Mouse (Mus musculus) midbrain, embryonic 13.5 days (tissue): Measurements from ENCODE around the gene Pde9a. TPM values are rescaled to one million over a fixed set of nuclear protein-coding genes. Genes with fewer than 3 reads are reported as not detected.

ENCODE experiments used
- ATAC-seq: fragments of 200-750 bp; cut with Nextera tagmentation; 2 replicates; pipeline ENCODE4 v1.8.0; 2017; ENCODE audit warnings: mild to moderate bottlenecking, moderate TSS enrichment, moderate library complexity
- H3K27ac ChIP-seq: fragments of 300-500 bp; sonication (generic); 2 replicates; pipeline ENCODE4 v1.5.1; 2015; ENCODE audit warnings: inconsistent platforms, mild to moderate bottlenecking, moderate library complexity
- H3K27me3 ChIP-seq: fragments of 300-500 bp; sonication (generic); 2 replicates; pipeline ENCODE4 v1.6.1; 2015; ENCODE audit warnings: mild to moderate bottlenecking, inconsistent platforms
- H3K36me3 ChIP-seq: fragments of 300-500 bp; sonication (generic); 2 replicates; pipeline ENCODE4 v1.6.1; 2015; ENCODE audit warnings: mild to moderate bottlenecking, inconsistent platforms
- H3K4me1 ChIP-seq: fragments of 300-500 bp; sonication (generic); replicated peaks from 2 replicates; pipeline ENCODE4 v1.6.1; 2015; ENCODE audit warnings: inconsistent platforms
- H3K4me2 ChIP-seq: fragments of 300-500 bp; sonication (generic); replicated peaks from 2 replicates; pipeline ENCODE4 v1.6.1; 2015; ENCODE audit warnings: moderate library complexity, mild to moderate bottlenecking, inconsistent platforms
- H3K4me3 ChIP-seq: fragments of 300-500 bp; sonication (generic); replicated peaks from 2 replicates; pipeline ENCODE4 v1.5.1; 2015; ENCODE audit warnings: mild to moderate bottlenecking, inconsistent platforms
- H3K9ac ChIP-seq: fragments of 300-500 bp; sonication (generic); replicated peaks from 2 replicates; pipeline ENCODE4 v1.6.1; 2015; ENCODE audit warnings: mild to moderate bottlenecking, inconsistent platforms
- H3K9me3 ChIP-seq: fragments of 300-500 bp; sonication (generic); 2 replicates; pipeline ENCODE4 v1.6.1; 2016; ENCODE audit warnings: mild to moderate bottlenecking, inconsistent platforms
- WGBS: fragments of 180-500 bp; shearing (Covaris S2); methylation state at CpG from one replicate; pipeline ENCODE4 v1.1.7; 2015; 5-methylcytosine and 5-hydroxymethylcytosine counted together
- polyA plus RNA-seq: library from polyadenylated mRNA; unstranded; fragments of >200 nt; fragmentation: Nextera tagmentation; extraction: Ambion mirVana; gene quantifications from 2 replicates; pipeline ENCODE4 v1.2.1, GENCODE M21; 2015

Gene Pde9a
- polyA plus RNA-seq, 1 experiment from 2014 or later = 42.0 TPM

- H3K4me2 ChIP-seq = no peak overlapping the region
- WGBS = 73% methylated on average over 13 of the region's 13 CpGs
- no peaks in the 10 kb centered on the region for H3K9me3 ChIP-seq
- H3K27ac ChIP-seq = no peak overlapping the region
- no peak overlapping the region for H3K9ac ChIP-seq
- peaks cover 11% of the 10 kb centered on the region for H3K4me1 ChIP-seq
- no peaks in the 10 kb centered on the region for H3K36me3 ChIP-seq
- H3K27me3 ChIP-seq = no peaks in the 10 kb centered on the region
- ATAC-seq = no peak
- no peak overlapping the region for H3K4me3 ChIP-seq
Observed at GRCm38 (mm10) chr17:31360582-31360981, 25.4 kb upstream of the Pde9a start.

- 0 out of 2 replicates have a peak, but pooled peaks have one; percentile 30 for ATAC-seq
- H3K9me3 ChIP-seq = no peaks in the 10 kb centered on the region
- no peak overlapping the region for H3K4me2 ChIP-seq
- H3K4me1 ChIP-seq = no peaks in the 10 kb centered on the region
- WGBS = 84% methylated on average over 5 of the region's 5 CpGs
- H3K9ac ChIP-seq = no peak overlapping the region
- H3K27me3 ChIP-seq = no peaks in the 10 kb centered on the region
- H3K27ac ChIP-seq = no peak overlapping the region
- H3K36me3 ChIP-seq = no peaks in the 10 kb centered on the region
- H3K4me3 ChIP-seq = no peak overlapping the region
Observed at GRCm38 (mm10) chr17:31365586-31366166, 20.3 kb upstream of the Pde9a start.

- no peak overlapping the region for H3K4me2 ChIP-seq
- no peak overlapping the region for H3K27ac ChIP-seq
- H3K4me1 ChIP-seq = 0 out of 2 replicates have a peak, but pooled peaks cover 5% of the 10 kb centered on the region
- WGBS = 82% methylated on average over 2 of the region's 2 CpGs
- H3K27me3 ChIP-seq = no peaks in the 10 kb centered on the region
- no peak overlapping the region for H3K4me3 ChIP-seq
- H3K9me3 ChIP-seq = no peaks in the 10 kb centered on the region
- H3K9ac ChIP-seq = no peak overlapping the region
- no peak for ATAC-seq
- H3K36me3 ChIP-seq = no peaks in the 10 kb centered on the region
Observed at GRCm38 (mm10) chr17:31370221-31370620, 15.8 kb upstream of the Pde9a start.

GRCm38 (mm10) chr17:31370931-31371330 lies 15.1 kb upstream of the Pde9a start:
- Histone ChIP-seq H3K36me3 (no peaks in the 10 kb centered on the region), H3K4me2 (no peak overlapping the region), H3K9ac (no peak overlapping the region), H3K4me3 (no peak overlapping the region), H3K27me3 (no peaks in the 10 kb centered on the region), H3K9me3 (no peaks in the 10 kb centered on the region), H3K4me1 (0 out of 2 replicates have a peak, but pooled peaks cover 5% of the 10 kb centered on the region), H3K27ac (no peak overlapping the region)
- ATAC-seq = 0 out of 2 replicates have a peak, but pooled peaks have one; percentile 48

- WGBS = 6% methylated on average over 7 of the region's 7 CpGs
- ATAC-seq = peak; percentile 65; the same call in 1 of the 2 replicates
- no peak overlapping the region for H3K4me3 ChIP-seq
- no peak overlapping the region for H3K27ac ChIP-seq
- peak overlapping the region; percentile 35 for H3K4me2 ChIP-seq
- H3K36me3 ChIP-seq = no peaks in the 10 kb centered on the region
- H3K9me3 ChIP-seq = no peaks in the 10 kb centered on the region
- H3K4me1 ChIP-seq = peaks cover 6% of the 10 kb centered on the region
- peak overlapping the region; percentile 33; the same call in 1 of the 2 replicates for H3K9ac ChIP-seq
- H3K27me3 ChIP-seq = no peaks in the 10 kb centered on the region
Observed at GRCm38 (mm10) chr17:31377961-31378360, 8.0 kb upstream of the Pde9a start.

- H3K4me3 ChIP-seq = no peak overlapping the region
- H3K9ac ChIP-seq = peak overlapping the region; percentile 33; the same call in 1 of the 2 replicates
- H3K36me3 ChIP-seq = no peaks in the 10 kb centered on the region
- no peaks in the 10 kb centered on the region for H3K27me3 ChIP-seq
- peaks cover 6% of the 10 kb centered on the region for H3K4me1 ChIP-seq
- 0 out of 2 replicates have a peak overlapping the region, but pooled peaks have one; percentile 7 for H3K27ac ChIP-seq
- H3K9me3 ChIP-seq = no peaks in the 10 kb centered on the region
- 65% methylated on average over 10 of the region's 10 CpGs for WGBS
- peak overlapping the region; percentile 35 for H3K4me2 ChIP-seq
- ATAC-seq = peak; percentile 66; the same call in 1 of the 2 replicates
Observed at GRCm38 (mm10) chr17:31378361-31378761, 7.6 kb upstream of the Pde9a start.

- Histone ChIP-seq H3K27ac (no peak overlapping the region), H3K36me3 (no peaks in the 10 kb centered on the region), H3K9me3 (no peaks in the 10 kb centered on the region), H3K27me3 (no peaks in the 10 kb centered on the region), H3K4me3 (no peak overlapping the region), H3K4me1 (peaks cover 6% of the 10 kb centered on the region), H3K4me2 (no peak overlapping the region), H3K9ac (no peak overlapping the region)
- 83% methylated on average over 2 of the region's 2 CpGs for WGBS
- no peak for ATAC-seq
Observed at GRCm38 (mm10) chr17:31379086-31379485, 6.9 kb upstream of the Pde9a start.

- no peak for ATAC-seq
- WGBS = 89% methylated on average over 8 of the region's 8 CpGs
- Histone ChIP-seq H3K4me3 (no peak overlapping the region), H3K9me3 (no peaks in the 10 kb centered on the region), H3K27me3 (no peaks in the 10 kb centered on the region), H3K4me2 (no peak overlapping the region), H3K27ac (no peak overlapping the region), H3K4me1 (peaks cover 11% of the 10 kb centered on the region), H3K36me3 (no peaks in the 10 kb centered on the region), H3K9ac (no peak overlapping the region)
Observed at GRCm38 (mm10) chr17:31379863-31380262, 6.1 kb upstream of the Pde9a start.

GRCm38 (mm10) chr17:31383320-31383719 lies 2.7 kb upstream of the Pde9a start:
- no peak for ATAC-seq
- Histone ChIP-seq H3K27ac (no peak overlapping the region), H3K4me2 (no peak overlapping the region), H3K4me3 (no peak overlapping the region), H3K27me3 (no peaks in the 10 kb centered on the region), H3K9ac (no peak overlapping the region), H3K9me3 (no peaks in the 10 kb centered on the region), H3K36me3 (no peaks in the 10 kb centered on the region), H3K4me1 (peaks cover 34% of the 10 kb centered on the region)
- 85% methylated on average over 6 of the region's 6 CpGs for WGBS

GRCm38 (mm10) chr17:31384968-31385627 lies 912 bp upstream of the Pde9a start:
- ATAC-seq = peak; percentile 46
- Histone ChIP-seq H3K4me2 (peak overlapping the region; percentile 81), H3K36me3 (no peaks in the 10 kb centered on the region), H3K27me3 (no peaks in the 10 kb centered on the region), H3K27ac (peak overlapping the region; percentile 83), H3K4me3 (no peak overlapping the region), H3K9ac (peak overlapping the region; percentile 44), H3K9me3 (no peaks in the 10 kb centered on the region), H3K4me1 (peaks cover 49% of the 10 kb centered on the region)
- WGBS = 7% methylated on average over 8 of the region's 8 CpGs

GRCm38 (mm10) chr17:31386766-31387275 lies 811 bp downstream of the Pde9a start:
- Histone ChIP-seq H3K27ac (peak overlapping the region; percentile 68; the same call in 1 of the 2 replicates), H3K36me3 (no peaks in the 10 kb centered on the region), H3K9ac (peak overlapping the region; percentile 80), H3K27me3 (no peaks in the 10 kb centered on the region), H3K4me1 (peaks cover 58% of the 10 kb centered on the region), H3K4me3 (peak overlapping the region; percentile 87), H3K9me3 (no peaks in the 10 kb centered on the region), H3K4me2 (peak overlapping the region; percentile 81)
- peak; percentile 18 for ATAC-seq
- 10% methylated on average over 7 of the region's 7 CpGs for WGBS

GRCm38 (mm10) chr17:31389432-31390050 lies 3.5 kb downstream of the Pde9a start:
- peak overlapping the region; percentile 44; the same call in 1 of the 2 replicates for H3K27ac ChIP-seq
- H3K4me1 ChIP-seq = peaks cover 64% of the 10 kb centered on the region
- H3K4me3 ChIP-seq = no peak overlapping the region
- no peaks in the 10 kb centered on the region for H3K27me3 ChIP-seq
- no peak for ATAC-seq
- peak overlapping the region; percentile 28 for H3K9ac ChIP-seq
- H3K36me3 ChIP-seq = no peaks in the 10 kb centered on the region
- 87% methylated on average over 3 of the region's 3 CpGs for WGBS
- H3K4me2 ChIP-seq = peak overlapping the region; percentile 81
- H3K9me3 ChIP-seq = no peaks in the 10 kb centered on the region
